Mouse (Mus musculus): ENCODE data around the gene Plce1. TPM values are rescaled to one million over a fixed set of nuclear protein-coding genes. Genes with fewer than 3 reads are reported as not detected.

Plce1 gene
- polyA plus RNA-seq, 1 experiment from 2014 or later = 11.2 TPM

DNA sequence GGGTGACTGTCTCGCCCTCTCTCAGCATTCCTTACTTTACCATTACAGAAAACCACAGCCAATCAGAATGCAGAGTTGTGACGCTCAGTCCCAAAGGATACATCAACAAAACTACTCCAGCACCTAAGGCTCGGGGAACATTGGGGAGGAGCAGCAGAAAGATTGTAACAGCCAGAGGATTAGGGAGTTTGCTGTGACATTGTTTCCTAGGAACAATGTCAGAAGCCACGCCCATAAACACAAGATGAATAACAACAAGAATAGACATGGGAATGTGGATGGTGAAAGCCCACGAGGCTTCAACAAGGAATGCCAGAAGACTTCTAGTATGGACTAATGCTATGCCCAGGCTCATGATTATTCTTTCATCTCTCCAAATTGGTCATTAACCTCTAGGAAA, 277.1 kb downstream of the Plce1 start:
- no peak overlapping the region for H3K4me2 ChIP-seq (ENCODE audit: low read depth)
- no peaks in the 10 kb centered on the region for H3K27me3 ChIP-seq (ENCODE audit: control insufficient read depth, insufficient read depth, low read length)
- no peak overlapping the region for H3K4me3 ChIP-seq (ENCODE audit: low read depth, low read length)
- DNase-seq (ENCODE audit: low spot score) (no peak), ATAC-seq (ENCODE audit: insufficient read depth, low FRiP score, low TSS enrichment) (no peak)
- no peak overlapping the region for H3K27ac ChIP-seq (ENCODE audit: low read depth, low read length)
- no peaks in the 10 kb centered on the region for H3K9me3 ChIP-seq (ENCODE audit: control insufficient read depth, low read length)
- no peaks in the 10 kb centered on the region for H3K4me1 ChIP-seq (ENCODE audit: control insufficient read depth, insufficient read depth, low read length)
- no peaks in the 10 kb centered on the region for H3K36me3 ChIP-seq (ENCODE audit: control insufficient read depth, insufficient read depth, low read length)
- H3K9ac ChIP-seq (ENCODE audit: low read length) = no peak overlapping the region
- WGBS = 64% methylated on average over 5 of the region's 5 CpGs

GRCm38 (mm10) chr19:38758685-38759472, 278.0 kb downstream of the Plce1 start:
- H3K9ac ChIP-seq (ENCODE audit: low read length) = no peak overlapping the region
- 78% methylated on average over 7 of the region's 7 CpGs for WGBS
- H3K9me3 ChIP-seq (ENCODE audit: control insufficient read depth, low read length) = no peaks in the 10 kb centered on the region
- no peak overlapping the region for H3K4me2 ChIP-seq (ENCODE audit: low read depth)
- no peak overlapping the region for H3K27ac ChIP-seq (ENCODE audit: low read depth, low read length)
- DNase-seq (ENCODE audit: low spot score) (no peak), ATAC-seq (ENCODE audit: insufficient read depth, low FRiP score, low TSS enrichment) (no peak)
- H3K4me1 ChIP-seq (ENCODE audit: control insufficient read depth, insufficient read depth, low read length) = no peaks in the 10 kb centered on the region
- H3K27me3 ChIP-seq (ENCODE audit: control insufficient read depth, insufficient read depth, low read length) = no peaks in the 10 kb centered on the region
- no peak overlapping the region for H3K4me3 ChIP-seq (ENCODE audit: low read depth, low read length)
- H3K36me3 ChIP-seq (ENCODE audit: control insufficient read depth, insufficient read depth, low read length) = no peaks in the 10 kb centered on the region

GRCm38 (mm10) chr19:38760441-38760840, 279.5 kb downstream of the Plce1 start:
- H3K36me3 ChIP-seq (ENCODE audit: control insufficient read depth, insufficient read depth, low read length) = no peaks in the 10 kb centered on the region
- no peaks in the 10 kb centered on the region for H3K9me3 ChIP-seq (ENCODE audit: control insufficient read depth, low read length)
- no peak overlapping the region for H3K4me3 ChIP-seq (ENCODE audit: low read depth, low read length)
- H3K27ac ChIP-seq (ENCODE audit: low read depth, low read length) = no peak overlapping the region
- H3K4me1 ChIP-seq (ENCODE audit: control insufficient read depth, insufficient read depth, low read length) = no peaks in the 10 kb centered on the region
- H3K27me3 ChIP-seq (ENCODE audit: control insufficient read depth, insufficient read depth, low read length) = no peaks in the 10 kb centered on the region
- DNase-seq (ENCODE audit: low spot score) (no peak), ATAC-seq (ENCODE audit: insufficient read depth, low FRiP score, low TSS enrichment) (no peak)
- no peak overlapping the region for H3K9ac ChIP-seq (ENCODE audit: low read length)
- H3K4me2 ChIP-seq (ENCODE audit: low read depth) = no peak overlapping the region
- 83% methylated on average over 3 of the region's 3 CpGs for WGBS

- Histone ChIP-seq H3K27ac (ENCODE audit: low read depth, low read length) (no peak overlapping the region), H3K9me3 (ENCODE audit: control insufficient read depth, low read length) (no peaks in the 10 kb centered on the region), H3K27me3 (ENCODE audit: control insufficient read depth, insufficient read depth, low read length) (no peaks in the 10 kb centered on the region), H3K4me1 (ENCODE audit: control insufficient read depth, insufficient read depth, low read length) (no peaks in the 10 kb centered on the region), H3K4me3 (ENCODE audit: low read depth, low read length) (no peak overlapping the region), H3K9ac (ENCODE audit: low read length) (no peak overlapping the region), H3K36me3 (ENCODE audit: control insufficient read depth, insufficient read depth, low read length) (no peaks in the 10 kb centered on the region; the same call in 1 of the 2 replicates), H3K4me2 (ENCODE audit: low read depth) (no peak overlapping the region)
- no peak for ATAC-seq (ENCODE audit: insufficient read depth, low FRiP score, low TSS enrichment)
- DNase-seq (ENCODE audit: low spot score) = no peak
- 82% methylated on average over 2 of the region's 2 CpGs for WGBS
Observed at GRCm38 (mm10) chr19:38766306-38766705, 285.4 kb downstream of the Plce1 start.

GRCm38 (mm10) chr19:38775548-38775947, 294.6 kb downstream of the Plce1 start:
- H3K4me3 ChIP-seq (ENCODE audit: low read depth, low read length) = no peak overlapping the region
- no peak overlapping the region for H3K27ac ChIP-seq (ENCODE audit: low read depth, low read length)
- no peaks in the 10 kb centered on the region for H3K36me3 ChIP-seq (ENCODE audit: control insufficient read depth, insufficient read depth, low read length)
- peak; percentile 55 for DNase-seq (ENCODE audit: low spot score)
- H3K4me1 ChIP-seq (ENCODE audit: control insufficient read depth, insufficient read depth, low read length) = no peaks in the 10 kb centered on the region
- H3K27me3 ChIP-seq (ENCODE audit: control insufficient read depth, insufficient read depth, low read length) = no peaks in the 10 kb centered on the region
- H3K9ac ChIP-seq (ENCODE audit: low read length) = no peak overlapping the region
- 51% methylated on average over 4 of the region's 4 CpGs for WGBS
- H3K4me2 ChIP-seq (ENCODE audit: low read depth) = no peak overlapping the region
- ATAC-seq (ENCODE audit: insufficient read depth, low FRiP score, low TSS enrichment) = no peak
- H3K9me3 ChIP-seq (ENCODE audit: control insufficient read depth, low read length) = no peaks in the 10 kb centered on the region

DNA sequence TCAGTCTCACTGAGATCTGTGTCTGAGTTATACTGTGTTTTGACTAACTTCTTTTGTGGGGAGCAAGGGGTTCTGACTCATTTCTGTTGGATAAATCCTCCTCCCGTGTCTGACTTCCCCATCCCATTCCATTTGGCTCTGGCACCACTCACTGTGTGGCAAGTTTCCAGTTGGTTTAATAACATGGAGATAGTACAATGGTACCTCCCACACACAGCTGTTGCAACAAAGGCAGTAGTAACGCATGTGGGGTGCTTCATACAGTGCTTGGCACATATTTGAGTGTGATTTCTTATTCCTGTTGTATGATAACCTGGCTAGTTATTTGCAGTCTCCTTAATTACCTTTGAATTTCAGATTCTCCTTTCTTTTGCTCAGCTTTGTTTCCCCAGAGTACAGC, 297.9 kb downstream of the Plce1 start:
- no peaks in the 10 kb centered on the region for H3K27me3 ChIP-seq (ENCODE audit: control insufficient read depth, insufficient read depth, low read length)
- no peak overlapping the region for H3K27ac ChIP-seq (ENCODE audit: low read depth, low read length)
- no peak for ATAC-seq (ENCODE audit: insufficient read depth, low FRiP score, low TSS enrichment)
- no peak overlapping the region for H3K4me2 ChIP-seq (ENCODE audit: low read depth)
- H3K4me3 ChIP-seq (ENCODE audit: low read depth, low read length) = no peak overlapping the region
- no peaks in the 10 kb centered on the region for H3K36me3 ChIP-seq (ENCODE audit: control insufficient read depth, insufficient read depth, low read length)
- 74% methylated on average over 2 of the region's 2 CpGs for WGBS
- H3K4me1 ChIP-seq (ENCODE audit: control insufficient read depth, insufficient read depth, low read length) = no peaks in the 10 kb centered on the region
- H3K9ac ChIP-seq (ENCODE audit: low read length) = no peak overlapping the region
- no peaks in the 10 kb centered on the region for H3K9me3 ChIP-seq (ENCODE audit: control insufficient read depth, low read length)
- DNase-seq (ENCODE audit: low spot score) = no peak

GRCm38 (mm10) chr19:38783542-38783941, 302.6 kb downstream of the Plce1 start:
- ATAC-seq (ENCODE audit: insufficient read depth, low FRiP score, low TSS enrichment) = no peak
- Histone ChIP-seq H3K36me3 (ENCODE audit: control insufficient read depth, insufficient read depth, low read length) (no peaks in the 10 kb centered on the region; the same call in 1 of the 2 replicates), H3K27me3 (ENCODE audit: control insufficient read depth, insufficient read depth, low read length) (no peaks in the 10 kb centered on the region)

DNA sequence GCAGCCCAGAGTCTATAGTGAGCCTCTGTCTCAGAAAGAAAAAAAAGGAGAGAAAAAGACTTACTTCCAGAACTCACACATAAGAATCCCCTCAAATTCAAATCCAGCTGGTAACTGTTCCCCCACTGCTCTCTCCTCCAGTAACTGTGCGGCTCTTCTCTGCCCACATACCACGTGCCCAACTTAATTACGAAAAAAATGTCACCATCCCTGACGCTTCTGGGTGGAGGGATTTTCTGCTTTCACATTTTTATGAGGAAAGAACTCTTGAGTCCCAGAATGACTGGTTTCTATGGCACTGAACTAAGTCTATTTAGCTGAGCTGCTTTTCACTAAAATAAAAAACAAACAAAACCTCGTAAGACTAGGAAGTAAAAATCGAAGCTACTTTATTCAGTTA, 306.8 kb downstream of the Plce1 start:
- Histone ChIP-seq H3K4me2 (ENCODE audit: low read depth) (no peak overlapping the region), H3K27me3 (ENCODE audit: control insufficient read depth, insufficient read depth, low read length) (no peaks in the 10 kb centered on the region), H3K9me3 (ENCODE audit: control insufficient read depth, low read length) (no peaks in the 10 kb centered on the region), H3K9ac (ENCODE audit: low read length) (no peak overlapping the region), H3K27ac (ENCODE audit: low read depth, low read length) (no peak overlapping the region), H3K36me3 (ENCODE audit: control insufficient read depth, insufficient read depth, low read length) (peaks cover 10% of the 10 kb centered on the region), H3K4me1 (ENCODE audit: control insufficient read depth, insufficient read depth, low read length) (no peaks in the 10 kb centered on the region), H3K4me3 (ENCODE audit: low read depth, low read length) (no peak overlapping the region)
- ATAC-seq (ENCODE audit: insufficient read depth, low FRiP score, low TSS enrichment) (no peak), DNase-seq (ENCODE audit: low spot score) (no peak)
- WGBS = 94% methylated on average over 6 of the region's 6 CpGs

More at GRCm38 (mm10) chr19:38783542-38783941, 302.6 kb downstream of the Plce1 start:
- no peak for DNase-seq (ENCODE audit: low spot score)
- H3K4me2 ChIP-seq (ENCODE audit: low read depth) = no peak overlapping the region
- H3K4me3 ChIP-seq (ENCODE audit: low read depth, low read length) = no peak overlapping the region
- no peak overlapping the region for H3K27ac ChIP-seq (ENCODE audit: low read depth, low read length)
- 90% methylated on average over 9 of the region's 9 CpGs for WGBS
- H3K9me3 ChIP-seq (ENCODE audit: control insufficient read depth, low read length) = no peaks in the 10 kb centered on the region
- H3K4me1 ChIP-seq (ENCODE audit: control insufficient read depth, insufficient read depth, low read length) = no peaks in the 10 kb centered on the region
- no peak overlapping the region for H3K9ac ChIP-seq (ENCODE audit: low read length)

DNA sequence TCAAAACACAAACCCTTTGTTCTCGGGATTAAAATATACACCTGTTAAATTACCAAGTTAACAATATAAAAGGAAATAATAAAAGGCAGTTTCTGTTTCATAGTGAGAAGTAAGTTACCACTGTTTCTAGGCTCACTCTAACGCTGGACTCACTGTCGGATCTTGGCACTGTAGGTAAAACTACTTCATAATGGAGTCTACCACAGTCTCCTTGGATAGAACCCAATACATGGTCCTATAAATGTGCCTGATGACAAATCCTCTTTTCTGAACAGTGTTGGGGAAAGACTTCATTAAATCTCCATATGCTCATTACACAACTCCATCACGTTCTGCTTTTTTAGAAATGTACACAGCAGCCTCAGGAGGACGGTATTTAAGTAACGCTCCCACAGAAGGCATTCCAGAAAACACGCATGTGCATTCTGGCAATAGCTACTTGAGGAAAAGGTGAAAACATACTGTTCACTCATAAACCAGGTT, 312.7 kb downstream of the Plce1 start:
- H3K4me2 ChIP-seq (ENCODE audit: low read depth) = no peak overlapping the region
- no peak overlapping the region for H3K27ac ChIP-seq (ENCODE audit: low read depth, low read length)
- H3K9ac ChIP-seq (ENCODE audit: low read length) = no peak overlapping the region
- no peaks in the 10 kb centered on the region for H3K9me3 ChIP-seq (ENCODE audit: control insufficient read depth, low read length)
- no peak overlapping the region for H3K4me3 ChIP-seq (ENCODE audit: low read depth, low read length)
- no peaks in the 10 kb centered on the region for H3K27me3 ChIP-seq (ENCODE audit: control insufficient read depth, insufficient read depth, low read length)
- ATAC-seq (ENCODE audit: insufficient read depth, low FRiP score, low TSS enrichment) = no peak
- WGBS = 91% methylated on average over 7 of the region's 7 CpGs
- DNase-seq (ENCODE audit: low spot score) = no peak
- peaks cover 22% of the 10 kb centered on the region for H3K36me3 ChIP-seq (ENCODE audit: control insufficient read depth, insufficient read depth, low read length)
- no peaks in the 10 kb centered on the region for H3K4me1 ChIP-seq (ENCODE audit: control insufficient read depth, insufficient read depth, low read length)

Data from neural tube, embryonic 11.5 days (tissue).